Mouse (Mus musculus) ES-Bruce4 (cell line): ENCODE results near the gene Wdr86.
"Not testable (repeated sequence)": the region's sequence is repeated elsewhere in the genome, so short reads cannot be mapped to it uniquely, and the experiment has no call there.

Experiments
- EP300 ChIP-seq: IDR thresholded peaks from 2 replicates; pipeline ENCODE4 v1.6.1; 2011; ENCODE audit warnings: low read depth, low read length; ENCODE audit not compliant: insufficient read depth
- POLR2A ChIP-seq: IDR thresholded peaks from one replicate; pipeline ENCODE4 v1.8.1; 2011; ENCODE audit warnings: low read length; ENCODE audit not compliant: insufficient read depth

- TF ChIP-seq POLR2A, EP300: not testable (repeated sequence)
Measured at GRCm38 (mm10) chr5:24686671-24687420, 43.7 kb downstream of the Wdr86 start.
